Mouse (Mus musculus): ENCODE data around the gene Rapgef6. TPM values are rescaled to one million over a fixed set of nuclear protein-coding genes. Genes with fewer than 3 reads are reported as not detected.
"Not testable (repeated sequence)": the region's sequence is repeated elsewhere in the genome, so short reads cannot be mapped to it uniquely, and the experiment has no call there.

Gene Rapgef6
- total RNA-seq, 2 experiments from 2014 or later: 33.5 to 39.2 TPM

GRCm38 (mm10) chr11:54567959-54568358, 45.3 kb downstream of the Rapgef6 start:
- DNase-seq (ENCODE audit: low spot score in 2 of 2): no peak

- DNase-seq (ENCODE audit: low spot score in 2 of 2): no peak
These were observed 52.1 kb downstream of the Rapgef6 start for GRCm38 (mm10) chr11:54574741-54575140.

- no peak for DNase-seq (ENCODE audit: low spot score in 2 of 2)
These were observed 69.9 kb downstream of the Rapgef6 start for GRCm38 (mm10) chr11:54592585-54592984.

- no peak for DNase-seq (ENCODE audit: low spot score in 2 of 2)
These were observed 71.4 kb downstream of the Rapgef6 start for GRCm38 (mm10) chr11:54594049-54594448.

- peak; percentile 22 to 42 for DNase-seq (ENCODE audit: low spot score in 2 of 2)
These were observed 72.4 kb downstream of the Rapgef6 start for GRCm38 (mm10) chr11:54595053-54595452.

GRCm38 (mm10) chr11:54595905-54596555, 73.4 kb downstream of the Rapgef6 start:
- peak in 1 of 2 experiments; percentile 6 for DNase-seq (ENCODE audit: low spot score in 2 of 2)

- peak in 1 of 2 experiments; percentile 6 for DNase-seq (ENCODE audit: low spot score in 2 of 2)
These were observed 75.3 kb downstream of the Rapgef6 start for GRCm38 (mm10) chr11:54597902-54598447.

GRCm38 (mm10) chr11:54601121-54601520, 78.5 kb downstream of the Rapgef6 start:
- DNase-seq (ENCODE audit: low spot score in 2 of 2): no peak

GRCm38 (mm10) chr11:54602764-54603163, 80.1 kb downstream of the Rapgef6 start:
- not testable (repeated sequence) for DNase-seq (ENCODE audit: low spot score in 2 of 2)

- DNase-seq (ENCODE audit: low spot score in 2 of 2): no peak
These were observed 81.8 kb downstream of the Rapgef6 start for GRCm38 (mm10) chr11:54604415-54604814.

- no peak for DNase-seq (ENCODE audit: low spot score in 2 of 2)
These were observed 91.0 kb downstream of the Rapgef6 start for GRCm38 (mm10) chr11:54613628-54614027.

GRCm38 (mm10) chr11:54614560-54614959, 91.9 kb downstream of the Rapgef6 start:
- DNase-seq (ENCODE audit: low spot score in 2 of 2): no peak

- no peak for DNase-seq (ENCODE audit: low spot score in 2 of 2)
These were observed 96.2 kb downstream of the Rapgef6 start for GRCm38 (mm10) chr11:54618841-54619240.

GRCm38 (mm10) chr11:54621725-54622124, 99.1 kb downstream of the Rapgef6 start:
- DNase-seq (ENCODE audit: low spot score in 2 of 2): no peak

- no peak for DNase-seq (ENCODE audit: low spot score in 2 of 2)
These were observed 104.3 kb downstream of the Rapgef6 start for GRCm38 (mm10) chr11:54626905-54627304.

GRCm38 (mm10) chr11:54646420-54646819, 123.8 kb downstream of the Rapgef6 start:
- DNase-seq (ENCODE audit: low spot score in 2 of 2): no peak

- no peak for DNase-seq (ENCODE audit: low spot score in 2 of 2)
These were observed 125.9 kb downstream of the Rapgef6 start for GRCm38 (mm10) chr11:54648573-54648972.

GRCm38 (mm10) chr11:54655420-54655819, 132.8 kb downstream of the Rapgef6 start:
- DNase-seq (ENCODE audit: low spot score in 2 of 2): no peak

- no peak for DNase-seq (ENCODE audit: low spot score in 2 of 2)
These were observed 151.1 kb downstream of the Rapgef6 start for GRCm38 (mm10) chr11:54673575-54674298.

- DNase-seq (ENCODE audit: low spot score in 2 of 2): no peak
These were observed 153.3 kb downstream of the Rapgef6 start for GRCm38 (mm10) chr11:54675792-54676489.

- no peak for DNase-seq (ENCODE audit: low spot score in 2 of 2)
These were observed 156.5 kb downstream of the Rapgef6 start for GRCm38 (mm10) chr11:54679141-54679540.

- no peak for DNase-seq (ENCODE audit: low spot score in 2 of 2)
These were observed 162.2 kb downstream of the Rapgef6 start for GRCm38 (mm10) chr11:54684831-54685230.
